Mouse (Mus musculus) heart, adult 2 months (tissue): ENCODE measurements around the gene Taok1.

Source experiments
- CTCF ChIP-seq: fragments of 200-600 bp; IDR thresholded peaks from 2 replicates; pipeline ENCODE4 v1.8.1; 2022; ENCODE audit warnings: antibody characterized with exemption, mild to moderate bottlenecking, moderate library complexity
- EP300 ChIP-seq: fragments of 200-500 bp; IDR thresholded peaks from 2 replicates; pipeline ENCODE4 v1.6.1; 2011; ENCODE audit warnings: low read depth, low read length, control low read depth; ENCODE audit not compliant: insufficient read depth
- POLR2A ChIP-seq: fragments of 200-500 bp; IDR thresholded peaks from 2 replicates; pipeline ENCODE4 v1.6.1; 2011; ENCODE audit warnings: mild to moderate bottlenecking, low read depth, low read length, control low read depth; ENCODE audit not compliant: insufficient read depth

GRCm38 (mm10) chr11:77591388-77591787, 16.2 kb downstream of the Taok1 start:
- no peak for TF ChIP-seq EP300
- no peak for TF ChIP-seq CTCF
- no peak for TF ChIP-seq POLR2A
